Mouse (Mus musculus) left cerebral cortex, postnatal 4 days (tissue): ENCODE measurements around the gene 2210010C04Rik. TPM values are rescaled to one million over a fixed set of nuclear protein-coding genes. Genes with fewer than 3 reads are reported as not detected.

ENCODE experiments used
- DNase-seq: peaks from one replicate; pipeline ENCODE4 v3.0.0-alpha.2; 2022
- intact Hi-C: fragments of 180-260 bp; cut with DNase I; formaldehyde crosslinking; loops from one replicate; pipeline ENCODE4 v1.15.1; 2025
- total RNA-seq, 2 experiments: library from RNA; stranded (reverse); gene quantifications; 2 replicates each; pipeline ENCODE4 v1.2.3; 2021

The 2210010C04Rik gene
- total RNA-seq: not detected

DNA sequence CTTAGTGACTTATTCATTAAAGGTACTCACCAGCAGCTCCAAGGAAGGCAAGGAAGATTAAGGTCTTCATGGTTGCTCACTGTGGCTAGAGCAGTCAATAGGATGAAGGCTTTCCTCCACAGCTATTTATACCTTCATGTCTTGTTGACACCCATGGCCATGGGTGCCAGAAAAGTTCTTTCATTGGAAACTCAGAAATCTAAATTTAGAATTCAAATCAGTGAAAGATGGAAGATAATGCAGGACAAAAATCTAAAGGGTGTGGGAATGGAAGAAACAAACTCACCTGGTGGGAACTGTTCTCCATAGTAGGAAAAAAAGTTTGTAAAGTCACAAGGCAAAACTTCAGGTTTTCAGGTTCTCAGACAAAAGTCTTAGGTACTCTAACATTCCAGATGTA, at the start of gene 2210010C04Rik:
Gene 2210010C04Rik (minus strand): TSS at position 101 of the 400 bp plus-strand sequence.
- intact Hi-C loops: no loop called here
- no peak for DNase-seq

DNA sequence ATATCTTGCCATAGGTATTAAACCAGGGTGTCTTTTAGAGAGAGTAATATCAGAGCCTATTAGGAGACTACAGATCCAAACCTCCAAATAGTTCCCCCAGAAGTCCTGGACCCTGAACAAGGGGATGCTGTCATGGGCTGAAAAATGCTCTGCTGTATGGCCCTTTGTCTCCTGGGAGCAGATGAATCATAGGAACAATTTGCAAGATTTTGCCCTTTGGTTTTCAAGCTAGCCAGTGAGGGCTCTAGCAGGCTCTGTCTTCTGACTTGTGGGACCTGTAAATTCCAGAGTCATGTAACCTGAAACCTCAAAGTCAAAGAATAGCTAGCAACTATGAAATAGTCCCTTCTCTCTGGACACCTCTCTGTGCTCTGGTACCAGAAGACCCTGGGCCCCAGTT, 44.8 kb upstream of the 2210010C04Rik start:
- DNase-seq: no peak
- intact Hi-C loops: no loop called here

DNA sequence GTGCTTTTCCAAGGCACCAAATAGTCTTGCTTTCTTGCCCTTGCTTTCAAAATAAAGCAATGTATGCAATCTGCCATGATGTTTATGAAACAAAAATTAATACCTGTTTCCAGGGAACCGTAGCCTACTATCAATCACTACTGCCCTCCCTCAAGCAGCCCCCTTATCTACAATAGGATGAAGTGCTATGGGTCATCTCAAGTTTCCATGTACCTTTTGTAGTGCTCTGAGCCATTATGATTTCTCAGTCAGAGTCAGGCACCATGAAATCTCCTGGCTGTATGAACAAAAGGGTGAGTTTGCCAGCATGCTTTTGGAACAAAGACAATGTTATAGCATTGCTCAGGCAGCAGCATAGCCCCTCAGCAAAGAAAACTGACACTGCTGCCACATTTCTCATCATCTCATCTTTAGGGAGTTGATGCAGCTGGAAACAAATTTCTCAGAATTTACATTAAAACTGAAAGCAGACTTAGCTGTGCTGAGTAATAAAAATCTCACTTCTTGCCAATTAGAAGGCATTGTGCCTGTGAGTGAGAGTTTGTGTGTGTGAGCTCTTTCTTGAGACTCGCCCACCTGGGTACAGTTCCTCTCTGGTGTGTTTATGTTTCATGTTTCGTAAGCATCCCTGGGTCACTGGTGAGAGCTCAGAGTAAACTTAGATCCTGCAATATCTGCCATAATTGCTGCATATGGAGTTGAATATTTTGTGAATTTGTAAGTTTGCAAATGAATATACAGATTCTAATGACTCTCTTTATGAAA, 43.4 kb upstream of the 2210010C04Rik start:
- no peak for DNase-seq
- intact Hi-C loops: no loop called here

- intact Hi-C loops: no loop called here
- DNase-seq: no peak
These were observed 40.4 kb upstream of the 2210010C04Rik start for GRCm38 (mm10) chr6:41075753-41076152.

DNA sequence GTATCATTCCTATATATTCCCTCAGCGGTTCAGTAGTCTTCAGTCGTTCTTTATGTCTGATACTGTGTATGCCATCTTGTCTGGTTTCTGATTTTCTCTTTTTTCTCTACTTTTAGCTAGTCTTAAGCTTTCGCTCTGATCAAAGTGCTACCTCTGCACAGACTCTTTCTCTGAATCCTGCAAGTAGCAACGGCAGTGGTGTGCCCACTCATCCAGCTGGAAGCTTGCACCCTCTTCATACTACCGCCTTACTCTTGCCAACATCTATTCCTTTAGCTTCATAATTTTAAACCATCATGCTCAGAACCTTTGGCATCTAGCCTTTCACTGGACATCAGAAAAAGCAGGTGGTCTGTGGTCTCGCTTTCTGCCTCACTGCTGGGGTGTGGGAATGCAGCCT, 28.0 kb upstream of the 2210010C04Rik start:
- intact Hi-C loops: no loop called here
- no peak for DNase-seq

DNA sequence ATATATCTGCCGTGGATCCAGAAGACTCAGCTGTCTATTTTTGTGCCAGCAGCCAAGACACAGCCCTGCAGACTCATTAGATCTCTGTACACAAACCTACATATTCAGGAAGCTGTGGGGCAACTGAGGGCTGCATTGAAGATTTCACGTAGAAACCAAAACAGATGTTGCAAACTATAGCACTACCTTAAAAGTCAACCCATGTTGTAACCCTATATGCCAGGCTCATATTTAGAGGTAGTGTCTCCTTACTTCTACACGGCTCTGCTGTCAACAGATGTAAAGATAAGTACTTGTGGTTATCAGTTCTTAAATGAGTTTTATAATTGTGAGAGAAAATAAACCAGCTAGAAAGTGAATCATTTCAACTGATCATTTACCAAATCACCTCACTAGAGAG, 27.4 kb upstream of the 2210010C04Rik start:
- no peak for DNase-seq
- intact Hi-C loops: no loop called here

GRCm38 (mm10) chr6:41062081-41062480, 26.8 kb upstream of the 2210010C04Rik start:
- intact Hi-C loops: no loop called here

DNA sequence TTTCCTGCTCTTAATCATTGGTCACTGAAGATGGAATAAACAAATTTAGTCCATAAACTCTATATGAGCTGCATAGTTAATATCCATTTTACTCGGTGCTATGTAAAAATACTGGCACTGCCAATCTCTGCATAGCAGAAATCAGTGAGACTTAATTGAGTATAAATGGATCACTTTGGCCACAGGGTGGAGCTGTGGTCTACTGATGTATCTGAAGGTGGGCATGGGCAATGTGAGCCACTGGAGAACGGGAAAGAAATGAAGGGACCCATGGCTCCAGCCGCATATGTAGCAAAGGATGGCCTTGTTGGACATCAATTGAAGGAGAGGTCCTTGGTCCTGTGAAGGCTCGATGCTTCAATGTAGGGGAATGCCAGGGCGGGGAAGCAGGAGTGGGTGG, 25.8 kb upstream of the 2210010C04Rik start:
- DNase-seq: peak; percentile 10
- intact Hi-C loops: no loop called here

More at GRCm38 (mm10) chr6:41062081-41062480, 26.8 kb upstream of the 2210010C04Rik start:
- DNase-seq: no peak

- DNase-seq: no peak
- intact Hi-C loops: no loop called here
These were observed 22.3 kb upstream of the 2210010C04Rik start for GRCm38 (mm10) chr6:41057653-41058052.

GRCm38 (mm10) chr6:41055581-41055980, 20.3 kb upstream of the 2210010C04Rik start:
- intact Hi-C loops: no loop called here
- peak; percentile 24 for DNase-seq

DNA sequence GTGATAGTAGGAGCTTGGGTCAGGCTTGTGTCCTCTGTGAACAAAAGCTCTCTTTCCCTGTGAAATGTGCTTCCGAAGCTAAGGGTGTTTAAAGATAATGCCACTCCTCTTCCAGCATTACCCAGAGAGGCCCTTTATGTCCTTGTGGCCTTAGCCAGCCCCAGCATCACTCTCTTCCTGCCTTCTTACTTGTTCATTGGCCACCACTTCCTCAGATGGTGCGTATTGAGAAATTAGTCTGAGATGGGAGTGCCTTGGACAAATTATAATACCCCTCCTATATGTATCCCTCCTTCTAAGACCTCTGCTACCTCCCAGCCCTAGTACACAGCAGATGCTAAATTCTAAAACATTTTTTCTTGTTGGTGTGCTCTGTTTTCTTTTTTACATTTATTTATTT, 19.1 kb upstream of the 2210010C04Rik start:
- DNase-seq: no peak
- intact Hi-C loops: no loop called here

DNA sequence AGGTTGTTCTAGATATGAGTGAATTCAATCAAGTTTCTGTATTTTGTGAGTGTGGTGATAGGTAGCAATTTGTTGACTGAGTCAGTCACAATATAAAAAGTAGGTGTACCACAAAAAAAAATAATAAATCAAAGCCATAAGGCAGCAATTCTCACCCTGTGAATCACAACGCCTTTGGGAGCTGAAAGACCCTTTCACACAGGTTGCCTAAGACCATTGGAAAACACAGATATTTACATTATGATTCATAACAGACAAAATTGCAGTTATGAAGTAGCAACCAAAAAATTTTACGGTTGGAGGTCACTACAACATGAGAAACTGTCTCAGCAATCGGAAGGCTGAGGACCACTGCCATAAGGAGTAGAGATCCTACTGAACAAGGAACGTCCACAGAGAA, 16.5 kb upstream of the 2210010C04Rik start:
- DNase-seq: no peak
- intact Hi-C loops: no loop called here

DNA sequence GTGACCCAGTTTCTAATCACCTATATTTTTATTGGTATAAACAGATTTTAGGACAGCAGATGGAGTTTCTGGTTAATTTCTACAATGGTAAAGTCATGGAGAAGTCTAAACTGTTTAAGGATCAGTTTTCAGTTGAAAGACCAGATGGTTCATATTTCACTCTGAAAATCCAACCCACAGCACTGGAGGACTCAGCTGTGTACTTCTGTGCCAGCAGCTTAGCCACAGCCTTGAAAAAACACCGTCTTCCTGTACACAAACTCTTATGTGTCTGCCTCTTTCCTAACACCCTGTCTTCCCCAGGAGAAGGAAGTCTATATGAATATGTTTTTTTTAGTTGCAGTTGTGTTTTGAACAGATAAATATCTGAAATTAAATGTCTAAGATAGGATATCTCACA, 13.3 kb upstream of the 2210010C04Rik start:
- no peak for DNase-seq
- intact Hi-C loops: no loop called here

DNA sequence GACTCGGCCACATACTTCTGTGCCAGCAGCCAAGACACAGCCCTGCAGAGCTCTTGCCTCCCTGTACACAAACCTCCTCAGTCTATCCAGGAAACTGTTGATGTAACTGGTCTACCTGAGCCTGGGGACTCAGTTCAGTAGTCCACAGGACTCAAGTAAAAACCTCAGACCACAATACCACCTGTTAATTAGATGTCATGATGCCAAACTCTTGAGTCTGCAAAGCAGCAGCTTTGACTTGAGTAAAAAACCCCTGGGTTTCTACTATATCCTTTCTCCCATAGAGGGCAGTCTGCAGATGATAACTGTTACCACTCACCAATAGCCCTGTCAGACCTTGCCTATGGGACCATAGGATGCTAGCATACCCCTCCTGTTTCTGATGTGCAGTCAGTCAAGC, 12.7 kb upstream of the 2210010C04Rik start:
- intact Hi-C loops: no loop called here
- no peak for DNase-seq

- intact Hi-C loops: no loop called here
- DNase-seq: no peak
These were observed 11.9 kb upstream of the 2210010C04Rik start for GRCm38 (mm10) chr6:41047202-41047601.

- DNase-seq: no peak
- intact Hi-C loops: no loop called here
These were observed 11.2 kb upstream of the 2210010C04Rik start for GRCm38 (mm10) chr6:41046553-41046952.

GRCm38 (mm10) chr6:41044753-41045152, 9.4 kb upstream of the 2210010C04Rik start:
- no peak for DNase-seq
- intact Hi-C loops: no loop called here

GRCm38 (mm10) chr6:41044314-41044713, 9.0 kb upstream of the 2210010C04Rik start:
- intact Hi-C loops: no loop called here

DNA sequence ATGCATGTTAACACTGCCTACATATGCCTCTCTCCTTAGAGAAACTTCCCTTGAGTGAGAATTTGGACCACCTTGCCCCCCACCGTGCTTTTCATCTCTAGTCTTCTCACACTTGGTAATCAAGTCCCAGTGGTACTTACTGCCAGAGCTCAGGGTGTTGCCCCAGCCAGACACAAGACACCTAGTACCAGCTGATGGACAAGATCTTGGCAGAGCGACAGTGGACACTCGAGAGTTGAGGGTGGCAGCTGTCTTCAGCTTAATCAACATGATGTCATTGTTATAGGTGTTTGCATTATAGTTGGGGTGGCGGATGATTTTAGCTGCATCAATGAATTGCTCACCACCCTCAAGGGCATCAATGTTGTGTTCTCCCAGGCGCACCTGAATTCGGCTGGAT, 2.5 kb downstream of the 2210010C04Rik start:
- intact Hi-C loops: no loop called here
- no peak for DNase-seq

More at GRCm38 (mm10) chr6:41044314-41044713, 9.0 kb upstream of the 2210010C04Rik start:
- DNase-seq: no peak

DNA sequence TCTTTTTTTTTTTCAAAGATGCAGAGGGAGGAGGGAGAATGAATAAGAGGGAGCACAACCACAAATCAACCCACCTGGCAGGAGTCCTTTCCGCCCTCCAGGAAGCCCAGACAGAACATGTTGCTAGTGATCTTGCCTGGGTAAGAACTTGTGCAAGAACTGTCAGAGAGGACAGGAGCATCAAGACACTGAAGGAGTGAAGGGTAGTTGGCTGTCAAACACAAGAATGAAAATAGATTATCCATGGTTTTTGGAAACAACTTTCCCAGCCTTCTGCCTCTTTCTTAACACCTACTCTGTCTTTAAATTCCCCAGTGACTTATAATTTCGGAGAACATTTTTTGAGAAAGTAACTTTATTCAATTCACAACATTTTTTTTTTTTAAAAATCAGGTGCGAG, 3.1 kb downstream of the 2210010C04Rik start:
- no peak for DNase-seq
- intact Hi-C loops: no loop called here

- DNase-seq: no peak
- intact Hi-C loops: no loop called here
These were observed 4.5 kb downstream of the 2210010C04Rik start for GRCm38 (mm10) chr6:41030821-41031220.

DNA sequence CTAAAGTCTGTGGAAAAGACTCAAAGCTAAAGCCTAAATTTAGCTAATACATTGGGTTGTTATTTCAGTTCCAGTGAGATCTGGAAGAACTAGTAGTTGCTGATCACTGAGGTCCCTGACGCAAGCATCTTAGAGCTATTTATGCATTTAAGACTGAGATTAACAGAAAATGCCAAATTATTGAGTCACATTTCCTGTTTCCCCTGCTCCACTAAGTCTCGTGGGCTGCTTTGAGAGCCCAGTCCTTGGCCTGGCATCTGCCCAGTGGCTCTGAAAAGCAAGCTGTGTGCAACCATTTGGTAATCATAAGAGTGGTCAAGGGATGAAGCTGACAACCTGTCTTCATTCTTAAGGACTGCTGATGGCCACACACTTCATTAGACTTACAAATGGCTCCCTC, 8.3 kb downstream of the 2210010C04Rik start:
- no peak for DNase-seq
- intact Hi-C loops: no loop called here
